Mouse (Mus musculus): Measurements from ENCODE around the gene Hnf4a. TPM values are rescaled to one million over a fixed set of nuclear protein-coding genes. Genes with fewer than 3 reads are reported as not detected.

Gene Hnf4a
- polyA plus RNA-seq, 1 experiment from 2014 or later, result 0.18 TPM

DNA sequence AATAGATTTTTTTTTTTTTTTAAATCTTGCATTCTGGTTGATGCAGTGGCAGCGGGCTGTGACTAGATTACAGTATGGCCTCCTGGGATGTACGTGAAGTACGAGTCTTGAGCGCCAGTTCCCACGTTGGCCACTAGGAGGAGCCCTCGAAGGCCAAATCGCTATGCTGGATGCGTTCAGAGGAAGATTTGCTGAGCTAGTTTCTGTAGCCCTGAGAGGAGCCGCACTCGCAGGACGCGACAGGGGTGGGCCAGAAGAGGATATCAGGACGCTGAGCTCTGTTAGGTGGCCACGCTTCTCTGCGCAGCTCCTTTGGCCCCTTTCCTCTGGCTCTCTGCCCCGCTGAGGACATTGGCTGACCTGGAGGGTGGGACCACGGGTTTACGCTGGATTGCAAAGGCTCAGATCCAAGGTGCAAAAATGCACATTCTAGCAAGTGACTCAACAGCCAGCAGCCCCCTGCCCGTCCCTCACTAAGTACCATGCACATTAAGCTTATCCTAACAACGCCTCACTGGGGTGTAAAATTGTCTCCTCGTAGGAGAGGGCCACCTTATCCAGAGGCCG, 28.4 kb downstream of the Hnf4a start:
- Histone ChIP-seq H3K36me3 (no peaks in the 10 kb centered on the region), H3K4me2 (peak overlapping the region; percentile 79), H3K9ac (peak overlapping the region; percentile 34; the same call in 1 of the 2 replicates), H3K27ac (ENCODE audit: poor library complexity, severe bottlenecking) (no peak overlapping the region), H3K4me3 (peak overlapping the region; percentile 40), H3K4me1 (replicated peaks) (peaks cover 8% of the 10 kb centered on the region; the same call in 1 of the 2 replicates), H3K27me3 (replicated peaks) (peaks cover 32% of the 10 kb centered on the region), H3K9me3 (replicated peaks) (0 out of 2 replicates have a peak, but pooled peaks cover 3% of the 10 kb centered on the region)
- peak; percentile 56; the same call in 1 of the 2 replicates for ATAC-seq (ENCODE audit: insufficient number of reproducible peaks, low FRiP score)
- WGBS, result 7% methylated on average over 22 of the region's 22 CpGs

DNA sequence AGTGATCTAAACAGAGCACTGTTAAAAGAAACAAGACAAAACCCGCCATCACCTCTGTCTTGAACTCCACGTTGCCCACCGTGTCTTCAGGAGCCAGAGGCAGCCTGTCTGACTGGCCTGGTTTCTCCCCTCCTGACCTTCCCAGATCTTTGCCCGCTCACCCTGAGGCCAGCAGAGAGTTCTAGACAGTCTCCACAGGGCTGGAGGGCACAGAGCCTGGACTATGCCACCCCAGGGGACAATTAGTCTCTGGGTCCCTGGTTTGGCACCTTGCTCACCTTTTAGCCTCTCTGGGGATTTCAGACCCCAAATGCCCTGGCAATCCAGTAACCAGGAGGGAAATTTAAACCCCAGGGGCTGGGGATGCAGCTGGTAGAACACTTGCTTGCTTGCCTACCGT, 30.8 kb downstream of the Hnf4a start:
- Histone ChIP-seq H3K36me3 (no peaks in the 10 kb centered on the region), H3K9ac (no peak overlapping the region), H3K27me3 (replicated peaks) (peaks cover 37% of the 10 kb centered on the region), H3K9me3 (replicated peaks) (0 out of 2 replicates have a peak, but pooled peaks cover 3% of the 10 kb centered on the region), H3K27ac (ENCODE audit: poor library complexity, severe bottlenecking) (no peak overlapping the region), H3K4me1 (replicated peaks) (0 out of 2 replicates have a peak, but pooled peaks cover 4% of the 10 kb centered on the region), H3K4me3 (no peak overlapping the region), H3K4me2 (no peak overlapping the region)
- no peak for ATAC-seq (ENCODE audit: insufficient number of reproducible peaks, low FRiP score)
- 74% methylated on average over 5 of the region's 5 CpGs for WGBS

DNA sequence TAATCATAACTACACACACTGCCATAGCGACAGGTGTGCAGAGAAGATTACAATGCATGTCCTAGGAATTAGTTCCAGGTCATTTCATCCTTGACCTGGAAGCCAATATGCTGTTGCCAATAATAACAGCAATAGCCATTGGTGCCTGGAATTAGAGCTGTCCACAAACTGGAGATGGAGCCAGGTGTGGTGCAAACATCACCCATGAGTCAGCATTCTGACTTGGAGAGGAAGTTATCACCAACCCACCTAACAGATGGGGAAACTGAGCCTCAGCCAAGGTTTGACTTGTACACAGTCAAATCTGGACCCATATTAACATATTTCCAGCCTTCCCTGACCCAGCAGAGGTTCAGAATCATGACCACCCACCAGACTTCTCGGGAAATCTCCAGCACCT, 31.8 kb downstream of the Hnf4a start:
- no peak overlapping the region for H3K4me3 ChIP-seq
- H3K9me3 ChIP-seq (replicated peaks), result 0 out of 2 replicates have a peak, but pooled peaks cover 3% of the 10 kb centered on the region
- no peaks in the 10 kb centered on the region for H3K36me3 ChIP-seq
- H3K9ac ChIP-seq, result no peak overlapping the region
- peaks cover 33% of the 10 kb centered on the region for H3K27me3 ChIP-seq (replicated peaks)
- no peak overlapping the region for H3K27ac ChIP-seq (ENCODE audit: poor library complexity, severe bottlenecking)
- 74% methylated on average over 2 of the region's 2 CpGs for WGBS
- ATAC-seq (ENCODE audit: insufficient number of reproducible peaks, low FRiP score), result no peak
- 0 out of 2 replicates have a peak, but pooled peaks cover 4% of the 10 kb centered on the region for H3K4me1 ChIP-seq (replicated peaks)
- no peak overlapping the region for H3K4me2 ChIP-seq

DNA sequence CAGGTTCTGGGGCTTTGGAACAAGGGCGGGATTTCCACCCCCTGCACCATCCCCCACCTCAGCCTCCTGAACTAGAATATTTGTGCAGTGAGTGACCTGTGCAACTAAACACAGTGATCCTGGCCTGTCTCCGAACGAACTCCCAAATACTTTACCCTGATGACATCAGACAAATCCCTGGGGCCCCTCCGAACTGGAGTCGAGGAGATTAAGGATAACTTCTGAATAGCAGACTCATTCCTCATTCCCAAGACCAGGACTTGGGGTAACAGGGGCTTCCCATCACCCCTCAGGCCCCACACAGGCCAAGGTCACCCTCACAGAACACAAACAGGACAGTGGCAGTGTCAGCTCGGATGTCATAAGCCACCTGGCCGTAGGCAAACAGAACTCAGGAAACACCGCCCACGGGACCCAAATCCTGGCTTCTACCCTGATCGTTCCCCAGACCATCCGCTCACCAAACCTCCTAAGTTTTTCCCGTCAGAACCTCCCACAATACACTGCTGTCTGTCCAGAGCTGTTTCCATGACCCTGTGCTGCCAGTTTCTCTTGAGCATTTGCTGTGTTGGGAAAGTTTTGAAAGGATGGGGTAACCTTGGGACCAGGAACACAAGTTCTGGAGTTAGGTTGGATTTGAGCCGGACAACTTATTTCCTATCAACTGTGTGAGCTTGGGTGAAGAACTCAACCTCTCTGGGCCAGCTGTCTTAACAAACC, 32.9 kb downstream of the Hnf4a start:
- H3K4me1 ChIP-seq (replicated peaks), result 0 out of 2 replicates have a peak, but pooled peaks cover 4% of the 10 kb centered on the region
- H3K27ac ChIP-seq (ENCODE audit: poor library complexity, severe bottlenecking), result no peak overlapping the region
- H3K4me3 ChIP-seq, result no peak overlapping the region
- H3K9me3 ChIP-seq (replicated peaks), result 0 out of 2 replicates have a peak, but pooled peaks cover 2% of the 10 kb centered on the region
- H3K4me2 ChIP-seq, result no peak overlapping the region
- ATAC-seq (ENCODE audit: insufficient number of reproducible peaks, low FRiP score), result no peak
- no peaks in the 10 kb centered on the region for H3K36me3 ChIP-seq
- H3K9ac ChIP-seq, result no peak overlapping the region
- 67% methylated on average over 13 of the region's 13 CpGs for WGBS
- peaks cover 26% of the 10 kb centered on the region for H3K27me3 ChIP-seq (replicated peaks)

DNA sequence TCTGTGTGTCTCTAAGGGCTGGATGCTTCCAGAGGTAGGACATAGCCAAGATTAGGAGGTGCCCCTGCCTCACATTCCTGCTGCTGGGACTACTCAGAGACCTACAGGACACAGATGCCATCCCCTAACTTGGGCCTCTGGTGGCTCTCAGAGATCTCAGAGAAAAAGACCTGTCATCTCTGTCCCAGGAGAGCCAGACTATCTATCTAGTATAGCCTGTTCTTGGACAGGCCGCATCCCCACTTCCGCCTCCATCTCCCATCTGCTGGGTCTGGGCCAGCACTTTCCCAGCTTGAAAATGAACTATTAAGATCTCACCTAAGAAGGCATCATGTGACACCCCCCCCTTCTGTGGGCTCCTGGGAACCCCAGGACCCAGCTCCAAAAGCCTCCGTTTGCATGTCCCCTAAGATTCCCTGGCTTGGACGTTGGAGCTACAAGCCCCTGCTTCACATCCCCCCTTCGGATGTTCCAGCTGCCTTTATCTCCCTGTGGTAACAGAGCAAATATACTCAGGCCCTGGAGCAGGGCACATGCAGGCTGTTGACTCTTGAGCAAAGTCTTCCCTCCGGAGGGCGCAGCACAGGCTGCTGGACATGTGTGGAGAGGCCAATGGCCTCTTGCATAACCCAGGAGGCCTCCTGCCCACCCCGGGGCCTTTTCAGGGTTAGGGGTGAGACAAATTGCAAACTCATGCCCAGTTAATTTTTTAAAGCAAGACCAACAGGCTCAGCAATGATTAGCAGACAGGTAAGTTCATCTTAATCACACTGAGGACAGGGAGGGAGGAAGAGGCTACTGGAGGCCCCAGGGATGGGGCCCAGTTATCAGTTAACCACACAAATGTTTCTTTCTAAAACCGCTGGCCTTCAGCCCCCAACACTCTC, 33.9 kb downstream of the Hnf4a start:
- ATAC-seq (ENCODE audit: insufficient number of reproducible peaks, low FRiP score), result no peak
- H3K36me3 ChIP-seq, result no peaks in the 10 kb centered on the region

DNA sequence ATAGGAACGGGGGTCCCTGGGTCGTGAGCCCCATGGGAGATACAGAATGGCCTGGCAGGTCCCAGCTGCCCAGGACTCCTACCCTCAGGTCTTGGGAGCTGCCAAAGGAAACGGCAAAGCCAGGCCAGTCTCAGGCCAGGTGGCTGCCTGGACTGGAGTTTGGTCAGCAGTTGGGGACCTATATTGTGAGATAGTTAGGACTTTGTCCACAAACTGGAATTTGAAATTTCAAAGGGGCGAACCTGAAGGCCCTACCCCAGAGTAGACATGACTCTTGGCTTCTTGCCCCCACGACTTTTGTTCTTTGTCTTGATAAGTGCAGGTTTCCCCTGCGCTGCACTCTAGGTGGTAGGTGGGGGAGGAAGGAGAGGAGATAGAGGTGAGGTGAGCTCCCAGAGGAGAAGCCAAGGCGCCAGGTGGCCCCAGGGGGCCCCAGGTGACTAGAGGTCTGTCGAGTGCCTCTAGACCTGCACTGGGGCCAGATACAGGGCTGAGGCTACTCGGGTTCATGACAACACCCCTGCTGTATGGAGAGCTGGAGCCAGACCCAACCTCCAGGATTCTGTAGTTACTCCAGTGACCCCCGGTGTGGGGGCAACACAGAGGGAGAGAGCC, 35.1 kb downstream of the Hnf4a start:
- no peak overlapping the region for H3K4me2 ChIP-seq
- H3K9ac ChIP-seq, result no peak overlapping the region
- no peak overlapping the region for H3K27ac ChIP-seq (ENCODE audit: poor library complexity, severe bottlenecking)
- no peaks in the 10 kb centered on the region for H3K36me3 ChIP-seq
- H3K9me3 ChIP-seq (replicated peaks), result no peaks in the 10 kb centered on the region
- ATAC-seq (ENCODE audit: insufficient number of reproducible peaks, low FRiP score), result no peak
- H3K27me3 ChIP-seq (replicated peaks), result peaks cover 15% of the 10 kb centered on the region
- no peaks in the 10 kb centered on the region for H3K4me1 ChIP-seq (replicated peaks)
- H3K4me3 ChIP-seq, result no peak overlapping the region
- 61% methylated on average over 10 of the region's 10 CpGs for WGBS

More for the DNA sequence above, 33.9 kb downstream of the Hnf4a start:
- Histone ChIP-seq H3K9ac (no peak overlapping the region), H3K27ac (ENCODE audit: poor library complexity, severe bottlenecking) (no peak overlapping the region), H3K4me2 (no peak overlapping the region), H3K4me1 (replicated peaks) (no peaks in the 10 kb centered on the region), H3K9me3 (replicated peaks) (no peaks in the 10 kb centered on the region), H3K27me3 (replicated peaks) (peaks cover 23% of the 10 kb centered on the region), H3K4me3 (no peak overlapping the region)
- WGBS, result 66% methylated on average over 9 of the region's 9 CpGs

DNA sequence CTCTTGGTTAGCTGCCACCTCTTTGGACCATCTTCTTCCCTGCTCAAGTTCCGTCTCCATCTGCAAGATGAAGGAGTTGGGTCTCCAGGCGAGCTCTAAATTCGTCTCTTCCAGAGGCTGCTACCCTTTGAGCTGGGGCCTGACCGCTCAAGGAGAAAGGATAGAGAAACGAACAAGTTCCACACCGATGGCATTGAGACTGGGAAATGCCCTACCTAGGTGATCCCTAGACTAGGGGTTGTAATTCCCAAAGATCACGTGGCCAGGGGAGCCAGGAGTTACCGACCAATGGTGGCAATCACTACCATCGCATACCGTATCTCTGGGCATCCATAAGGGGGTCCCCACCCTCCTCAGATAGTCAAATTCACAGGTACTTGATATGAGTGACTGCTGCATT, 36.1 kb downstream of the Hnf4a start:
- Histone ChIP-seq H3K4me3 (no peak overlapping the region), H3K27ac (ENCODE audit: poor library complexity, severe bottlenecking) (no peak overlapping the region), H3K4me1 (replicated peaks) (no peaks in the 10 kb centered on the region), H3K4me2 (no peak overlapping the region), H3K9ac (no peak overlapping the region), H3K27me3 (replicated peaks) (peaks cover 12% of the 10 kb centered on the region; the same call in 1 of the 2 replicates), H3K9me3 (replicated peaks) (no peaks in the 10 kb centered on the region), H3K36me3 (no peaks in the 10 kb centered on the region)
- ATAC-seq (ENCODE audit: insufficient number of reproducible peaks, low FRiP score), result no peak
- 80% methylated on average over 10 of the region's 10 CpGs for WGBS

DNA sequence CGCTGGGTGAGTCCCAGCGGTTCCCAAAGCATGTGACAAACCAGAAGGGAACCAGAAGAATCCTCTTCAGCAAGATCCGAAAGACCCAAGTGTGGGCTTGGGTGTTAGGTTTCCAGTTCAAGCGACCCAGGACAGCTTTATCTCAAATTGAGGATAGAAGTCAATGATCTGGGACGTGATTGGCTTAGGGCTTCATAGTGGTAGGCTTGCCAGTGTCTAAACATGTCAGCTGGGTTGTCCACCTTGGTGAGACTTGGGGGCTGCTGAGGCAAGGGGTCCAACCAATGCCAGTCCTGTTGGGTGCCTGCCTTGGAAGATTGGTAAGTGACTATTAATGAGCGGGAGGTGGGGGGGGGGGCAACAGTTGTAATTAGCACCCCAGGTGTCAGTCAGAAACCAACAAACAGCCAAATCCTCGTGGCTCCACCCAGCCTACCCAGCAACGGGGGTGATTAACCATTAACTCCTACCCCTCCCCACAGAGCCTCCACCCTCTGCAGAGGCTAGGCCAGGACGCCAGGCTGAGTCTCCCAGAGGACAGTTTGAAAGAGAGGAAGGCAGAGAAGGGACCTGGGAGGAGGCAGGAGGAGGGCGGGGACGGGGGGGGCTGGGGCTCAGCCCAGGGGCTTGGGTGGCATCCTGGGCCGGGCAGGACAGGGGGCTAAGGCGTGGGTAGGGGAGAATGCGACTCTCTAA, 40.2 kb downstream of the Hnf4a start:
- WGBS, result 60% methylated on average over 14 of the region's 14 CpGs
- ATAC-seq (ENCODE audit: insufficient number of reproducible peaks, low FRiP score), result no peak
- Histone ChIP-seq H3K4me1 (replicated peaks) (no peaks in the 10 kb centered on the region), H3K9ac (no peak overlapping the region), H3K9me3 (replicated peaks) (no peaks in the 10 kb centered on the region), H3K36me3 (no peaks in the 10 kb centered on the region), H3K4me3 (no peak overlapping the region), H3K27ac (ENCODE audit: poor library complexity, severe bottlenecking) (no peak overlapping the region), H3K27me3 (replicated peaks) (peaks cover 39% of the 10 kb centered on the region), H3K4me2 (no peak overlapping the region)

DNA sequence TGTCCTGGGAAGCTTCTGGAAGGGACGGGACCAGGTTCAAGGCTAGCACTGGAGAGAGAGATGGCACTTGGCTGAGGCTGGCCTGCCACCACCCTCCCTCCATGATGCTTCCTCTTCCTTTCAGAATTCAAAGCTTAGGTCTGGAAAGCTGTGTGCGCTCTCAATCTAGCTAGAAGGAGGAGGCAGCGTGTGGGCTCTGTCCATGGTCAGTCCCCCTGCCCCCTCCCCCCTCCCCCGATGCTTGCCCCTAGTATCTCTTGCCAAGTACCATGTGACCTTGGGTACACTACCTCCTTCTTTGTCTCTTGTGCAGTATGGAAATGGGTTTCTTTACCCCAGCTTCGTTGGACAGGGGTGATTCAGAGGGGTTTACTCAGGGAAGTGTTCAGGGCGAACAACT, 42.2 kb downstream of the Hnf4a start:
- WGBS, result 73% methylated on average over 6 of the region's 6 CpGs
- H3K9me3 ChIP-seq (replicated peaks), result no peaks in the 10 kb centered on the region
- H3K36me3 ChIP-seq, result no peaks in the 10 kb centered on the region
- ATAC-seq (ENCODE audit: insufficient number of reproducible peaks, low FRiP score), result no peak
- peaks cover 54% of the 10 kb centered on the region for H3K27me3 ChIP-seq (replicated peaks)
- no peak overlapping the region for H3K4me3 ChIP-seq
- H3K9ac ChIP-seq, result no peak overlapping the region
- no peak overlapping the region for H3K4me2 ChIP-seq
- H3K27ac ChIP-seq (ENCODE audit: poor library complexity, severe bottlenecking), result no peak overlapping the region
- H3K4me1 ChIP-seq (replicated peaks), result no peaks in the 10 kb centered on the region

DNA sequence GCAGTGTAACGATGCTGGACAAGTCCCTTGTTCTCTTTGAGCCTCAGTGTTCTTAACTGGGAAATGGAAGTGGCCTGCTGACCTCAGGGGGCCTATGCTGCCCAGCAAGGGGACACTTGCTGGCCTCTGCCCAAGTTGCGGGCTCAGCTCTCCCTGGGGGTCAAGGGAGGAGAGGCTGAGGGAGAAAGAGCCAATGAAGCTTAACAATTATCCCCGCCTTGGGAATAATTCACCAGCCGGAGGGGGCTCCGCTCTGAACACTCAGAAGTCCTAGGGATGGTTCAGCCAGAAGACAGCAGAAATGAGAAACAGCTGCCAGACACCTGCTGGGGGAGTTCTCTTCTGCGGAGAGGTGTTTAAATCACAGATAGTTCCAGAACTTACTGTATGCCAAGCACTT, 43.2 kb downstream of the Hnf4a start:
- WGBS, result 66% methylated on average over 6 of the region's 6 CpGs
- H3K27me3 ChIP-seq (replicated peaks), result peaks cover 64% of the 10 kb centered on the region

More for the DNA sequence above, 43.2 kb downstream of the Hnf4a start:
- H3K9ac ChIP-seq, result no peak overlapping the region
- no peaks in the 10 kb centered on the region for H3K9me3 ChIP-seq (replicated peaks)
- no peaks in the 10 kb centered on the region for H3K36me3 ChIP-seq
- no peak overlapping the region for H3K4me3 ChIP-seq
- H3K27ac ChIP-seq (ENCODE audit: poor library complexity, severe bottlenecking), result no peak overlapping the region
- no peaks in the 10 kb centered on the region for H3K4me1 ChIP-seq (replicated peaks)
- ATAC-seq (ENCODE audit: insufficient number of reproducible peaks, low FRiP score), result no peak
- no peak overlapping the region for H3K4me2 ChIP-seq
